Mouse (Mus musculus) embryonic fibroblast, embryonic 13.5 days (primary cell): Measurements from ENCODE around the gene Sgms2. TPM values are rescaled to one million over a fixed set of nuclear protein-coding genes. Genes with fewer than 3 reads are reported as not detected.

Experiments used
- H3K27ac ChIP-seq: 2 replicates; pipeline ENCODE4 v1.5.1; 2012; ENCODE audit warnings: low read length, control low read depth, inconsistent platforms; ENCODE audit not compliant: insufficient read depth
- H3K4me1 ChIP-seq: 2 replicates; pipeline ENCODE4 v1.6.1; 2011; ENCODE audit warnings: low read length; ENCODE audit not compliant: control insufficient read depth, insufficient read depth
- H3K4me3 ChIP-seq: 2 replicates; pipeline ENCODE4 v1.5.1; 2011; ENCODE audit warnings: mild to moderate bottlenecking, control low read depth, low read length; ENCODE audit not compliant: insufficient read depth
- CTCF ChIP-seq: IDR thresholded peaks from 2 replicates; pipeline ENCODE4 v1.5.1; 2011; ENCODE audit warnings: mild to moderate bottlenecking, control low read depth, low read length, moderate library complexity, borderline replicate concordance; ENCODE audit not compliant: insufficient read depth
- POLR2A ChIP-seq: IDR thresholded peaks from 2 replicates; pipeline ENCODE4 v1.6.1; 2011; ENCODE audit warnings: low read depth, mild to moderate bottlenecking, control low read depth, low read length, moderate library complexity
- polyA plus RNA-seq: library from polyadenylated mRNA; stranded (reverse); fragments of >200 nt; gene quantifications from 2 replicates; pipeline ENCODE4 v1.2.4, GENCODE M21; 2011; ENCODE audit warnings: low read depth; ENCODE audit not compliant: missing spikeins, insufficient read length

Gene Sgms2
- polyA plus RNA-seq, 1 experiment, result 11.9 TPM

GRCm38 (mm10) chr3:131471836-131472235 is 19.4 kb downstream of the Sgms2 start:
- TF ChIP-seq CTCF, result no peak
- H3K4me3 ChIP-seq, result no peak overlapping the region
- no peaks in the 10 kb centered on the region for H3K4me1 ChIP-seq
- no peak overlapping the region for H3K27ac ChIP-seq

DNA sequence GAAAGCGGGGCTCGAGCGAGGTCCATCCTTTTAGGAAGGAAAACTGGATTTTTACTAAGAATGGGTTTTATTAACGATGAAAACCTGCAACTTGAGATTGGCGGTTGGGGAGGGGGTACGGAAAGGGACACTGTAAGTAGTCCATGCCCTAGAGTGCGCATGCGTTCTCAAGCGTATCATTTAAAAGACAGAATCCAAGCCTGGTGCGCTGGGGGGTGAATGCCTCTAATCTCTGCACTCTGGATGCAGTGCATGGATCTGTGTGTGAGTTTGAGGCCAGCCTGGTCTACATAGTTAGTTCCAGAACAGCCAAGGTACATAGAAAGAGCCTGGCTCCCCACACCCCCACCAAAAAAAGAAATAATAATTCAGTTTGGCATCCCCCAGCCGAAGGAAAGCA is 19.8 kb downstream of the Sgms2 start:
- TF ChIP-seq CTCF (no peak), POLR2A (no peak)
- H3K27ac ChIP-seq, result no peak overlapping the region
- H3K4me1 ChIP-seq, result no peaks in the 10 kb centered on the region
- no peak overlapping the region for H3K4me3 ChIP-seq

DNA sequence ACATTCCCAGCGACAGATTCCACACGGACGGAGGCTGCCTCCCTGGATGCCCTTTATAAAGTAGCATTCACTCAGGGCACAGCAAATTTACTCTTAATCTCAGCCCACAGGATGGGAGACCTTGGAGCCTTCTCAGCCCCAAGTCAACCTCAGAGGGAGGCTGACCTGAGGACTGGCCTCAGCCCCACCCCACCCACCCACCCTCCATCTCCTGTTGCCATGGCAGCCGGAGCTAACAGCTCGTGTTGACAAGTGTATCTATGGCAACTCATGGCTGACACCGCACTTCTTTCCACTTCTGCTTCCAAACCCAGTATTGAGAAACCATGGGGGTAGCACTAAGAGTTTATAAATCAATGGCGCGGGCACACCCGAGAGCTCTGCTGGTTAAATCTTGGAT is 20.4 kb downstream of the Sgms2 start:
- Histone ChIP-seq H3K4me1 (no peaks in the 10 kb centered on the region), H3K27ac (no peak overlapping the region), H3K4me3 (no peak overlapping the region)
- TF ChIP-seq CTCF, result no peak
- no peak for TF ChIP-seq POLR2A

DNA sequence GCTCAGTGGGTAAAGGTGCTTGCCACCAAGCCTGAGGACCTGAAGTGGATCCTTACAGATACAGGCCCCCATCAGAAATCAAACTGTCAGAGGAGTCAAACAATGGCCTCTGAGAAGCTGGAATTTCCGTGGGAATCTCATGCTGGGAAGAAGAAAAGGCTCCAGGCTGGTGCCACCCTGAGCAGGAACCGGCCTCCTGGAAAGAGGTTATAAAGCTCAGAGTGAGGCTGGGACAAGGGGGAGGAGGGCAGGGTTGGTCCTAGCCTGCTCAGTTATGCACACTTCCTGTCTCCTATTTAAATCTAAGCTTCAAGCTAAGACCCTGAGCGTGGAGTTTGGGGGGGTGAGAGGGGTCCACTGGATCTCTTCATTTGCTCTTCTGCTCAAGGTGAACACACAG is 21.6 kb downstream of the Sgms2 start:
- H3K4me1 ChIP-seq, result no peaks in the 10 kb centered on the region
- no peak overlapping the region for H3K27ac ChIP-seq
- no peak overlapping the region for H3K4me3 ChIP-seq
- TF ChIP-seq CTCF (no peak), POLR2A (no peak)

GRCm38 (mm10) chr3:131466371-131466770 is 24.8 kb downstream of the Sgms2 start:
- H3K4me1 ChIP-seq, result no peaks in the 10 kb centered on the region
- no peak for TF ChIP-seq POLR2A
- no peak for TF ChIP-seq CTCF
- no peak overlapping the region for H3K4me3 ChIP-seq
- H3K27ac ChIP-seq, result no peak overlapping the region

DNA sequence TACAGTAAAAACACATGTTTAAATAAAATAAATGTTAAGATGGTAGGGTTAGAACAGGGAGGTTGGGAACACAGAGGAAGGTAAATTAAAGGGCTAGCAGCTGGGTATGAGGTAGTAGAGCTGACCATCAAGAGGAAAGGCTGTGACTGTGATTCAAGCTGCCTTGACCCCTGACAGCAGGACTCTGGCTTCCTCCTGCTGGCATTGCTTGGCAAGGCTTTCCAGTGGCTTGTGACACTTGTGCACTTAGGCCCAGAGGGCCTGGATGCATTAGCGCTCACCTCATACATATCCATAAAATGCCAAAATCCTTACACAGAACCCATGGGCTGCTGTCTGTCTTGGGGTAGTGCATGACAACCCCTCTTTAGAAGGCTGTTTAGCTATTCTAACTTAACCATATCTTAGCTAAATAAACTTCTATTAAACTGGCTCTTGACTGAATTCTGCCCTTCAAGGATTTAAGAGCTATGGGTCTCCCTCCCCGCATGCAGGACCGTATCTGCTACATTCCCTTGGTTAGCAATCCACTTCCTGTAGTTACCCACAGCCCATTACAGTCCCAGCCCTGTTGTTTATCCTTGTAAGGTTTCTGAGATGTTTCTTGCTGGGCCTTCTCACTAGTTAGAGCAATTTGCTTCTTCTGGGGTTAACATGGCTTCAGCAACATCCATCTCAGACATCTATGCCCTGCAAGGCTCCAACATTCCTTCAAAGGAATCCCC is 25.5 kb downstream of the Sgms2 start:
- Histone ChIP-seq H3K4me3 (no peak overlapping the region), H3K4me1 (no peaks in the 10 kb centered on the region), H3K27ac (no peak overlapping the region)
- TF ChIP-seq CTCF, result no peak
- no peak for TF ChIP-seq POLR2A

GRCm38 (mm10) chr3:131372996-131373395 is 118.2 kb downstream of the Sgms2 start:
- H3K4me3 ChIP-seq, result no peak overlapping the region
- H3K27ac ChIP-seq, result no peak overlapping the region
- H3K4me1 ChIP-seq, result peaks cover 4% of the 10 kb centered on the region
- TF ChIP-seq CTCF (no peak), POLR2A (no peak)

DNA sequence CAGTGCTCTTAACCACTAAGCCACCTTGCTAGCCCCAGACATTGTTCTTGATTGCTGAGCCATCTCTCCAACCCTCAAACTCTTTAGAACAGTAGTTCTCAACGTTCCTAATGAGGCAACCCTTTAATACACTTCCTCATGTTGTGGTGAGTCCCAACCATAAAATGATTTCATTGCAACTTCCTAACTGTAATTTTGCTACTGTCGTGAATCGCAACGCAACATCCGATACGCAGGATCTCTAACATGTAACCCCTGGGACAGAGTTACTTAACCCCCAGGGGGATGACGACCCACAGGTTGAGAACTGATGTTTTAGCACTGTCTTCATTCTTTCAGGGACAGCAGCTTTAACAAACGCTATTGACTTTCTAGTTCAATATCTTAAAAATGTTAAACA is 122.5 kb downstream of the Sgms2 start:
- Histone ChIP-seq H3K27ac (no peak overlapping the region), H3K4me3 (no peak overlapping the region), H3K4me1 (peaks cover 15% of the 10 kb centered on the region)
- no peak for TF ChIP-seq POLR2A
- no peak for TF ChIP-seq CTCF

DNA sequence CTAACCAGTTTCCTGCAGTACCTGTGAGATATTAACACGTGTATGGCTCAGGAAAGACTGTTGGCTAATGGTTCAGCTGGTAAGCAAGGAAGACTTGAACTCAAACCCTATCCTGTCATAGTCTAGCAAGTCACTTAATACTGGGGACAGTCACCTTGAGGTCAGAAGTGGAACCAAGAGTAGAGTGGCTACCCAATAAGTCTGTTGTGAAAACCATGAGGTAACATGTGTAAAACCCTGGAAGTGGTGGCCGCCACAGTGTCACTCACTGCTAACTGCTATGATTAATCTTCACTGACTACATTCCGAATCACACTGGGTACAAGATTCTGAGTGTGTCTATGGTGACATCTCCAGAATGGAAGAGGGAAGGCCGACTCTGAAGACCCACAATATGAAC is 123.8 kb downstream of the Sgms2 start:
- Histone ChIP-seq H3K4me3 (no peak overlapping the region), H3K4me1 (peaks cover 11% of the 10 kb centered on the region), H3K27ac (no peak overlapping the region)
- TF ChIP-seq CTCF (no peak), POLR2A (no peak)

DNA sequence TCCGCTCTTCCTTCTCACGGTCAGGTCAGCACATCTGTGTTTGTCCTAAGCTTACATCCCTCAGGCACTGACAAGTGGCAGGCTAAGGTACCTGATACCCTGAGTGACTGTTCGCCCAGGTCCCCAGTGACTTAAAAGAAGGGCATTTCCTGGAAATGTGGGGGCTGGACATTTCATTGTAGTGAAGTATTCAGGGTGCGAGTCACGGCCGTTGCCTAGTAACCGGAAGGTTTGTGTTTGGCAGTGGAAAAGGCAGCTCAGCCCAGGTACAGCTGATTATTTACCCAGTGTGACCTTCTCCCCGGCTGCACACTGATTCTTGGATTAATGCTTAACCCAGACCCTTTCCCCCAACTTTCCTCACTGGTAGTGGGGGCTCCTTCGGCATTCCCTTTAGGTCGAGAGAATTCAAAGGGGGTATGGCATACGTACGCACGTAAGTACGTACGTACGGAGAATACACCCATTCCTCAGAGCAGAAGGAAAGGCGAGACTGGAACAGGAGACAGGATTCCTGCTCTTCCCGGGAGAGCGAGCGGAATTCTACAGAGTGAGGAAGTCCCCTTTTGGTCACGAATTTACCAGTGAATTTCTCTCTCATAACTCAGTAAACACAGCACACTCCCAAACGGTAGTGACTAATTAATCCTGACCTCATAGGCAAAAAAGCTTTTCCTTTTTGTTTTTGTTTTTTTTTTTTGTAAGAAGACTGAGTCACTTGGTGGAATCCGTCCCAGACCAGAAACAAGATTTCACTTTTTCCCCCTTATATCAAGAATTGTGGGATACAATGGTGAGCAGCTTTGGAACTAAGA is 126.4 kb downstream of the Sgms2 start:
- Histone ChIP-seq H3K4me3 (no peak overlapping the region), H3K4me1 (peaks cover 11% of the 10 kb centered on the region), H3K27ac (peak overlapping the region; percentile 51)
- TF ChIP-seq POLR2A (no peak), CTCF (no peak)
